Mouse (Mus musculus): Measurements from ENCODE around the gene Ptprm. TPM values are rescaled to one million over a fixed set of nuclear protein-coding genes. Genes with fewer than 3 reads are reported as not detected.
A peak's percentile ranks its signal among the peaks of the same experiment; 100 is the strongest.

Ptprm gene
- polyA plus RNA-seq, 1 experiment, result 20.1 TPM

DNA sequence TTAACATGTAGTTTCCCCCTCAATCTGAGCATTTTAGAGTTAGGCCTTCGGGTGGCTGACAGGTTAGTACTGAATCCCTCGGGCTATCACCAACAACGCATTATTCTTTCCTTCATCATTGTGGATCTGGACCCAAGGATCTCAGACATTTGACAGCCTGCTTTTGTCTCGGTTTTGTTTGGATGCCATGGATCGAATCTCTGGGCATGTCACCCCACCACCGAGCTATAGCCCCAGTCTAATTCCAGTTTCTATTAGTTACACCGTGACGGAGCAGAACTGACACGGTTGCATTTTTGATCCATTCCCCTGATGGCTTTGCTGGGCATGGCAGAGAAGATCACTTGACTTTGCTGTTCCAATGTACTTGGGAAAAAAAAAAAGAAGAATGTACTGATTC lies 346.1 kb downstream of the Ptprm start:
- TF ChIP-seq CTCF (IDR thresholded peaks at IDR 0.05; ENCODE audit: borderline replicate concordance, extremely low read depth, insufficient read depth, insufficient read length), result no peak
- no peak for TF ChIP-seq POLR2A (IDR thresholded peaks at IDR 0.05; ENCODE audit: borderline replicate concordance, extremely low read depth, insufficient read depth, insufficient read length, poor library complexity, severe bottlenecking)
- no peak for DNase-seq (ENCODE audit: low read depth)

- no peak for TF ChIP-seq CTCF (IDR thresholded peaks at IDR 0.05; ENCODE audit: borderline replicate concordance, extremely low read depth, insufficient read depth, insufficient read length)
- TF ChIP-seq POLR2A (IDR thresholded peaks at IDR 0.05; ENCODE audit: borderline replicate concordance, extremely low read depth, insufficient read depth, insufficient read length, poor library complexity, severe bottlenecking), result no peak
- peak; percentile 93 for DNase-seq (ENCODE audit: low read depth)
Measured at GRCm38 (mm10) chr17:67006740-67007385, 347.4 kb downstream of the Ptprm start.

- DNase-seq (ENCODE audit: low read depth), result no peak
- TF ChIP-seq CTCF (IDR thresholded peaks at IDR 0.05; ENCODE audit: borderline replicate concordance, extremely low read depth, insufficient read depth, insufficient read length), result no peak
- TF ChIP-seq POLR2A (IDR thresholded peaks at IDR 0.05; ENCODE audit: borderline replicate concordance, extremely low read depth, insufficient read depth, insufficient read length, poor library complexity, severe bottlenecking), result no peak
Measured at GRCm38 (mm10) chr17:66996882-66997281, 357.4 kb downstream of the Ptprm start.

GRCm38 (mm10) chr17:66996016-66996415 lies 358.2 kb downstream of the Ptprm start:
- TF ChIP-seq POLR2A (IDR thresholded peaks at IDR 0.05; ENCODE audit: borderline replicate concordance, extremely low read depth, insufficient read depth, insufficient read length, poor library complexity, severe bottlenecking), result no peak
- TF ChIP-seq CTCF (IDR thresholded peaks at IDR 0.05; ENCODE audit: borderline replicate concordance, extremely low read depth, insufficient read depth, insufficient read length), result no peak
- DNase-seq (ENCODE audit: low read depth), result no peak

GRCm38 (mm10) chr17:66991815-66992214 lies 362.4 kb downstream of the Ptprm start:
- TF ChIP-seq POLR2A (IDR thresholded peaks at IDR 0.05; ENCODE audit: borderline replicate concordance, extremely low read depth, insufficient read depth, insufficient read length, poor library complexity, severe bottlenecking) (no peak), CTCF (IDR thresholded peaks at IDR 0.05; ENCODE audit: borderline replicate concordance, extremely low read depth, insufficient read depth, insufficient read length) (no peak)
- DNase-seq (ENCODE audit: low read depth), result no peak

GRCm38 (mm10) chr17:66990761-66991160 lies 363.5 kb downstream of the Ptprm start:
- TF ChIP-seq CTCF (IDR thresholded peaks at IDR 0.05; ENCODE audit: borderline replicate concordance, extremely low read depth, insufficient read depth, insufficient read length) (no peak), POLR2A (IDR thresholded peaks at IDR 0.05; ENCODE audit: borderline replicate concordance, extremely low read depth, insufficient read depth, insufficient read length, poor library complexity, severe bottlenecking) (no peak)
- no peak for DNase-seq (ENCODE audit: low read depth)

- no peak for DNase-seq (ENCODE audit: low read depth)
- TF ChIP-seq POLR2A (IDR thresholded peaks at IDR 0.05; ENCODE audit: borderline replicate concordance, extremely low read depth, insufficient read depth, insufficient read length, poor library complexity, severe bottlenecking), result no peak
- no peak for TF ChIP-seq CTCF (IDR thresholded peaks at IDR 0.05; ENCODE audit: borderline replicate concordance, extremely low read depth, insufficient read depth, insufficient read length)
Measured at GRCm38 (mm10) chr17:66988014-66988413, 366.2 kb downstream of the Ptprm start.

DNA sequence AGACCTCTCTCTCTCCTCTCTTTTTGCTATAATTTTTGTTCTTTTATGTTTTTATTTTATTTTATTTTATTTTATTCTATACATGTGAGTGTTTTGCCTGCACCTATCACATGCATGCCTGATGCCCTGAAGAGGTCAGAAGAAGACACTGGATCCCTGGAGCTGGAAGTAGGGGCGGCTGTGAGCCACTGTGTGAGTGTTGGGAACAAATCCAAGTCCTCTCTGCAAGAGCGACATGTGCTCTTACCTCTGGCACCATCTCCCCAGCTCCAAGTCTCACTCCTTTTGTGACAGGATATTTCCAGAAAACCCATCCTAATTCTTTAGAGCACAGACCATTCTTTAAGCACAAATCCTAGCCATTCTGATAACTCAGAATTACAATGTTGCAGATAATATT lies 372.6 kb downstream of the Ptprm start:
- TF ChIP-seq POLR2A (IDR thresholded peaks at IDR 0.05; ENCODE audit: borderline replicate concordance, extremely low read depth, insufficient read depth, insufficient read length, poor library complexity, severe bottlenecking) (no peak), CTCF (IDR thresholded peaks at IDR 0.05; ENCODE audit: borderline replicate concordance, extremely low read depth, insufficient read depth, insufficient read length) (no peak)
- no peak for DNase-seq (ENCODE audit: low read depth)

- DNase-seq (ENCODE audit: low read depth), result peak; percentile 8
- TF ChIP-seq CTCF (IDR thresholded peaks at IDR 0.05; ENCODE audit: borderline replicate concordance, extremely low read depth, insufficient read depth, insufficient read length) (no peak), POLR2A (IDR thresholded peaks at IDR 0.05; ENCODE audit: borderline replicate concordance, extremely low read depth, insufficient read depth, insufficient read length, poor library complexity, severe bottlenecking) (no peak)
Measured at GRCm38 (mm10) chr17:66979971-66980370, 374.3 kb downstream of the Ptprm start.

DNA sequence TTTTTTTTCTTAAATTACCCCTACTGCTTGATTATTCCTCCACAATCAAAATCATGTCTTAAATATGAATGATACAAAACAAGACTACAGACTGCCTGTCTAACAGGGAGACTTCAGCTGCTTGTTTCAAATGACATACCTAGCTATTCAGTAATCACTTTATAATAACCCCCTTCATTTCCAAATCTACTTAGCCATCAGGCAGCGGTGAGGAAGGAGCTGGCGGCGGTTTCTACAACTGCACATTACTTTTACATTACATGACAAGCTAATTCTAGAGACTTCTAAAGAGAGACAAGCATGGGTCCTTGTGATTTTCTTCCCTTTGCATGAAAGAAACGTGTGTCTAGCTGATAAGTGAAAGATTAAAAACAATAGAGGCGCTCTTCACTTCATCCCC lies 377.8 kb downstream of the Ptprm start:
- TF ChIP-seq CTCF (IDR thresholded peaks at IDR 0.05; ENCODE audit: borderline replicate concordance, extremely low read depth, insufficient read depth, insufficient read length), result no peak
- TF ChIP-seq POLR2A (IDR thresholded peaks at IDR 0.05; ENCODE audit: borderline replicate concordance, extremely low read depth, insufficient read depth, insufficient read length, poor library complexity, severe bottlenecking), result no peak
- DNase-seq (ENCODE audit: low read depth), result peak; percentile 62

- DNase-seq (ENCODE audit: low read depth), result no peak
- TF ChIP-seq POLR2A (IDR thresholded peaks at IDR 0.05; ENCODE audit: borderline replicate concordance, extremely low read depth, insufficient read depth, insufficient read length, poor library complexity, severe bottlenecking), result no peak
- no peak for TF ChIP-seq CTCF (IDR thresholded peaks at IDR 0.05; ENCODE audit: borderline replicate concordance, extremely low read depth, insufficient read depth, insufficient read length)
Measured at GRCm38 (mm10) chr17:66972976-66973375, 381.3 kb downstream of the Ptprm start.

GRCm38 (mm10) chr17:66960986-66961385 lies 393.3 kb downstream of the Ptprm start:
- TF ChIP-seq CTCF (IDR thresholded peaks at IDR 0.05; ENCODE audit: borderline replicate concordance, extremely low read depth, insufficient read depth, insufficient read length) (no peak), POLR2A (IDR thresholded peaks at IDR 0.05; ENCODE audit: borderline replicate concordance, extremely low read depth, insufficient read depth, insufficient read length, poor library complexity, severe bottlenecking) (no peak)
- peak; percentile 15 for DNase-seq (ENCODE audit: low read depth)

All from brain, embryonic 14.5 days (tissue).